Mouse (Mus musculus) hindbrain, embryonic 14.5 days (tissue): ENCODE results near the gene Rab11a. TPM values are rescaled to one million over a fixed set of nuclear protein-coding genes. Genes with fewer than 3 reads are reported as not detected.
"Not testable (repeated sequence)": the region's sequence is repeated elsewhere in the genome, so short reads cannot be mapped to it uniquely, and the experiment has no call there.

ENCODE experiments used
- ATAC-seq: fragments of 200-750 bp; cut with Nextera tagmentation; 2 replicates; pipeline ENCODE4 v1.8.0; 2017; ENCODE audit warnings: moderate number of reproducible peaks, mild to moderate bottlenecking, moderate TSS enrichment, moderate library complexity; ENCODE audit not compliant: low FRiP score
- DNase-seq: peaks from one replicate; pipeline ENCODE4 v3.0.0-alpha.2; 2015; ENCODE audit warnings: low spot score
- H3K27ac ChIP-seq: fragments of 300-500 bp; sonication (generic); 2 replicates; pipeline ENCODE4 v1.5.1; 2014; ENCODE audit warnings: mild to moderate bottlenecking, moderate library complexity
- H3K27me3 ChIP-seq: fragments of 300-500 bp; sonication (generic); 2 replicates; pipeline ENCODE4 v1.6.1; 2014; ENCODE audit warnings: mild to moderate bottlenecking, low read length, mixed read lengths; ENCODE audit not compliant: control insufficient read depth, insufficient read depth
- H3K36me3 ChIP-seq: fragments of 300-500 bp; sonication (generic); replicated peaks from 2 replicates; pipeline ENCODE4 v1.6.1; 2014; ENCODE audit not compliant: control insufficient read depth, insufficient read depth
- H3K4me1 ChIP-seq: fragments of 300-500 bp; sonication (generic); replicated peaks from 2 replicates; pipeline ENCODE4 v1.6.1; 2014; ENCODE audit warnings: antibody characterized with exemption, low read length, mixed read lengths; ENCODE audit not compliant: control insufficient read depth, insufficient read depth
- H3K4me2 ChIP-seq: fragments of 300-500 bp; sonication (generic); replicated peaks from 2 replicates; pipeline ENCODE4 v1.6.1; 2014; ENCODE audit warnings: mild to moderate bottlenecking, moderate library complexity
- H3K4me3 ChIP-seq: fragments of 300-500 bp; sonication (generic); replicated peaks from 2 replicates; pipeline ENCODE4 v1.5.1; 2014; ENCODE audit warnings: mild to moderate bottlenecking, low read length
- H3K9ac ChIP-seq: fragments of 300-500 bp; sonication (generic); 2 replicates; pipeline ENCODE4 v1.6.1; 2014
- H3K9me3 ChIP-seq: fragments of 300-500 bp; sonication (generic); 2 replicates; pipeline ENCODE4 v1.6.1; 2016; ENCODE audit warnings: low read length; ENCODE audit not compliant: control insufficient read depth
- WGBS: fragments of 180-500 bp; shearing (Covaris S2); extraction: QIAGEN DNeasy Blood & Tissue Kit; methylation state at CpG from one replicate; pipeline ENCODE4 v1.1.7; 2014; 5-methylcytosine and 5-hydroxymethylcytosine counted together
- polyA plus RNA-seq: library from polyadenylated mRNA; unstranded; fragments of >200 nt; fragmentation: Nextera tagmentation; extraction: Ambion mirVana; gene quantifications from 2 replicates; pipeline ENCODE4 v1.2.1, GENCODE M21; 2014

The Rab11a gene
- polyA plus RNA-seq, 1 experiment from 2014 or later, result 457 TPM

DNA sequence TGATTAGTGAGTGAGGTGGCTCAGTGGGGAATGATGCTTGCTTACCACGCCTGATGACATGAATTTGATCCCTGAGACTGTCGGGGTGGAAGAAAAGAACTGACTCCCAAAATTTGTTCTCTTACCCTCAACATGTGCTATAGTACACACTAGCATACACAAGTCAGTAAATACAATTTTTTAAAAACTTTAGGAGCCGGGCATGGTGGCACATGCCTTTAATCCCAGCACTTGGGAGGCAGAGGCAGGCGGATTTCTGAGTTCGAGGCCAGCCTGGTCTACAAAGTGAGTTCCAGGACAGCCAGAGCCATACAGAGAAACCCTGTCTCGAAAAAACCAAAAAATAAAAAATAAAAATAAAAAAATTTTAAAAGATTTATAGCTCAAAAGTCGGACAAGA lies 2.6 kb downstream of the Rab11a start:
- not testable (repeated sequence) for H3K27me3 ChIP-seq, ATAC-seq, H3K9ac ChIP-seq, H3K36me3 ChIP-seq, H3K27ac ChIP-seq, H3K4me2 ChIP-seq, H3K4me3 ChIP-seq, DNase-seq, H3K9me3 ChIP-seq, H3K4me1 ChIP-seq
- 92% methylated on average over 7 of the region's 7 CpGs for WGBS

DNA sequence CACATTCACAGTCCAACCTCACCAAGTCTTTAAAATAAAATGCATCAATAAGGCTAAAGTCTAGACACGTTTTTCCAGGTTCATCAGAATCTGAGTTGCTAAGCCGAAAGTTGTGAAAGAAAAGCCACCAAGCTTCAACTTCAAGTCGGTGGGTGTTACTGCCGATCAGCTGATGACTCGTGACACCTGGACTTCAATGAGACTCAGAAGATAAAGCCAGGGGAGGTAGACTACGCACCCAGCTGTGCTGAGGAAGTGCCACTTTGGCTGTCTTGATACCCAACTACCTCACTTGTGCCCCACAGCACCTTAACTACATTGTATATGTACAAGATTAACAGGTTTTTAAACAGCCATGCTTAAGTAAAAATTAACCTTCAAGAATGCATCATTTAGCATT lies 3.4 kb downstream of the Rab11a start:
- Histone ChIP-seq H3K36me3 (no peaks in the 10 kb centered on the region), H3K9me3 (no peaks in the 10 kb centered on the region), H3K9ac (no peak overlapping the region), H3K27ac (no peak overlapping the region), H3K4me1 (peaks cover 7% of the 10 kb centered on the region), H3K27me3 (no peaks in the 10 kb centered on the region), H3K4me3 (no peak overlapping the region), H3K4me2 (no peak overlapping the region)
- ATAC-seq (no peak), DNase-seq (no peak)
- 87% methylated on average over 6 of the region's 6 CpGs for WGBS

DNA sequence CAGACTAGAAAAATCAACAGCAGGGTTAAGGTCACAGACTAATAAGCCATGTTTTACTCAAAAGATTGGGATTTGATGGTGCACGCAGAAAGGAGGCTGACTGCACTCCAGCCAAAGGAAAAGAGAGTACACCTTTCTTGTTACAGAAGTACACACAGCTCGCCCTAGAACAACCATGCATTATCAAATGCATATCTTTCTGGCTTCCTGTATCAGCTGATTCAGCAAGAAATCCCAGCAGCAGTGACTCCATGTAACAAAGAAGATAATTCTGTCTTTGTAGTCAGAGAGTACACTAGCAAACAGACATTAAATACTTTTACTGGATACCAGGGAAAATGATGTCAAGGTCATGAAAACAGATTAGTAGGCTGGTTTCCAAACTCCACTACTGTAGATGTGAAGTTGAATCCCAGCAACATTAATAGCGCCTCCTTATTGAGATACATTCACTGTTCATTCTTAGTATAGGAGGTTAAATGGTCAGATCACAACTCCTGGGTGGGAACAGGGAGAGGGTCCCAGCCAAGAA lies 6.5 kb downstream of the Rab11a start:
- DNase-seq (no peak), ATAC-seq (no peak)
- no peaks in the 10 kb centered on the region for H3K27me3 ChIP-seq
- no peak overlapping the region for H3K4me2 ChIP-seq
- H3K27ac ChIP-seq, result no peak overlapping the region
- H3K9me3 ChIP-seq, result no peaks in the 10 kb centered on the region
- 92% methylated on average over 3 of the region's 3 CpGs for WGBS
- no peak overlapping the region for H3K9ac ChIP-seq
- no peak overlapping the region for H3K4me3 ChIP-seq
- peaks cover 4% of the 10 kb centered on the region for H3K4me1 ChIP-seq
- H3K36me3 ChIP-seq, result peaks cover 21% of the 10 kb centered on the region

DNA sequence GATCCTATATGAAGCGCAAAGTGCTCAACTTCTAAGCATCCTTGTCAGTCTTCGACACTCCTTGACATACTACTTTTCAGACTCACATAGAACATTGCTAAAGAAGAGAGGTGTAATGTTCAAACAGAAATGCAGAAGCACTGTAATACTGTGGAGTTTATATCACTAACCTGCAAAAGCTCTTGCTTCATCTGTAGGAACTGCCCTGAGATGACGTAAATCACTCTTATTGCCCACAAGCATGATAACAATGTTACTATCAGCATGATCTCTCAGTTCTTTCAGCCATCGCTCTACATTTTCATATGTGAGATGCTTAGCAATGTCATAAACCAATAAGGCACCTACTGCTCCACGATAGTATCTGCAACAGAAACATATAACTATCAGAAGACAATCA lies 11.1 kb downstream of the Rab11a start:
- no peak overlapping the region for H3K27ac ChIP-seq
- H3K36me3 ChIP-seq, result peaks cover 50% of the 10 kb centered on the region
- no peak overlapping the region for H3K4me3 ChIP-seq
- 94% methylated on average over 5 of the region's 5 CpGs for WGBS
- DNase-seq (no peak), ATAC-seq (no peak)
- no peak overlapping the region for H3K4me2 ChIP-seq
- H3K9me3 ChIP-seq, result no peaks in the 10 kb centered on the region
- no peaks in the 10 kb centered on the region for H3K27me3 ChIP-seq
- H3K4me1 ChIP-seq, result no peaks in the 10 kb centered on the region
- H3K9ac ChIP-seq, result no peak overlapping the region

DNA sequence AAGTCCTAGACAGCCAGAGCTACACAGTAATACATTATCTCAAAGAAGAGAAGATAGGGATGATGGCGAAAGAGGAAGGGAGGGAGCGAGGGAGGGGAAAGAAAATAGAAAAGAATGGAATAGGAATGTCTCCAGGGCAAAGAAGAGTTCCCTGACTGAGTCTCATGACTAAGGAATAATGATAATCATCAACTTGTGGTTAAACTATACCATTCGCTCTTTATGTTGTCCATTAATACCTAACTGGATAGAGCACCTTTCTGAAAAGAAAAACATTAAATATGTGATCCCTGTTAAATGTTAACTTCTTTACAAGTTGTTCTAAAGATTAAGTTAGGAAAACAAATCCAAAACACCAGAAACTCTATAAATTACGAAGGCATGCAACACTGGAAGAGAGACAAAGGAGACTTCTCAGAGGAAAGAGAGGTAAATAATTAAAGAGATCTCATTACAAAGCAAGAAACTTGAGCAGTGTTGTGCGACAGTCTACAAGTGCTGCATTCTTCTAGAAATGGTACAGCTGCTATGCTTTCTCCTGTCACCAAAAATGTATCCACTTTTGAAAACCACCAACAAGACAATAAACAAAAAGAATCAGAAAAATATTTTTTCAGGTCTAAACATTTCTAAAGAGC lies 17.9 kb downstream of the Rab11a start:
- peaks cover 37% of the 10 kb centered on the region for H3K36me3 ChIP-seq
- H3K27me3 ChIP-seq, result no peaks in the 10 kb centered on the region
- H3K4me1 ChIP-seq, result no peaks in the 10 kb centered on the region
- 64% methylated on average over 5 of the region's 5 CpGs for WGBS
- H3K4me2 ChIP-seq, result no peak overlapping the region
- no peak overlapping the region for H3K27ac ChIP-seq
- DNase-seq (no peak), ATAC-seq (no peak)
- H3K4me3 ChIP-seq, result no peak overlapping the region
- H3K9me3 ChIP-seq, result no peaks in the 10 kb centered on the region
- no peak overlapping the region for H3K9ac ChIP-seq

DNA sequence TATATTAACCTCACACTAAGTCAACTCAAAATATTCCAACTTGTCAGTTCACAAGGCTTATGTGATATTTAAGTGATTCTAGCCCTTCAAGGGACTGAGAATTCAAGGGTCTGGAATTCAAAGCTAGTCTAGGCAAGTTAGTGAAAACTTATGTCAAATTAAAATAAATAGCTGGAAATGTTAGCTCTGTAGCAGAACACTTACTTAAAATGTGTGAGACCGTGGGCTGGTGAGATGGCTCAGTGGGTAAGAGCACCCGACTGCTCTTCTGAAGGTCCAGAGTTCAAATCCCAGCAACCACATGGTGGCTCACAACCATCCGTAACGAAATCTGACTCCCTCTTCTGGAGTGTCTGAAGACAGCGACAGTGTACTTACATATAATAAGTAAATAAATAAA lies 27.3 kb downstream of the Rab11a start:
- H3K4me3 ChIP-seq, H3K4me2 ChIP-seq, H3K9me3 ChIP-seq, H3K27ac ChIP-seq, ATAC-seq, DNase-seq, H3K9ac ChIP-seq, H3K4me1 ChIP-seq, H3K27me3 ChIP-seq: not testable (repeated sequence)
- 98% methylated on average over 3 of the region's 5 CpGs for whole genome bisulfite sequencing
- H3K36me3 ChIP-seq, result peaks cover 48% of the 10 kb centered on the region

DNA sequence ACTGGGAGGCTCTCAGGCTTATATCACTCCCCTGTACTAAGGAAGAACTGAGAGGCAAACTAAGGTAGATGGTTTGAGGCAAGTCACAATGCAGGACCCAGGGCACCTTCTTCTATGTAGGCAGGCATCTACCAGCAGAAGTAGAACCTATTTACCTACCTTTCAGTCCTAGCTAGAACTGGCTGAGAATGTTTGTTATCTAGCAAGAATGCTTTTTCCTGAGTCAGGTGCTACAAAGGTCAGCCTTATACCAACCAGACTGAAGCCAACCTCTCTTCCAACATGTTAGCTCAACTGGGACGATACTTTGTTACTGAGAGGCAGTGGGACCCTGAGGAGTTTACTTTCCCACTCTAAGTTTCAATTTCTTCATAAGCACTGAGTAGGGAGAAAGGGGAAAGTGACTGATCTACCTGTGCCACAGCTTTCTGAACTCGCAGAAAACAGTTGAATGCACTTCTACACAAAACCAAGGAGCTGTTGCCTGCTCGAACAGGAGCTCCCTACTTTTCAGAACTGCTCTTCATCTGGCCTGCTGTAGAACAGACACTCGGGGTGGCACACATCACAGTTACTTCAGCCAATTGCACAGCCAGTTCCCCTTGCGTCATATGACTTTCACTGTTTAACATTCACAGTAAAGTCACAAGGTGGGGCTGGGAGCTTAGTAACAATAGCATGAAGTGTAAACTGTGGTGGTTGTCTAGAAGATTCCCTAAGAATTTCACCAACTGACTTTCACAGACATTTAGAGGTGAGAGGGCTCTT lies 33.3 kb downstream of the Rab11a start:
- DNase-seq (no peak), ATAC-seq (no peak)
- Histone ChIP-seq H3K36me3 (peaks cover 51% of the 10 kb centered on the region), H3K4me2 (no peak overlapping the region), H3K4me3 (no peak overlapping the region), H3K4me1 (no peaks in the 10 kb centered on the region), H3K9me3 (no peaks in the 10 kb centered on the region), H3K9ac (no peak overlapping the region), H3K27me3 (no peaks in the 10 kb centered on the region), H3K27ac (no peak overlapping the region)
- WGBS, result 92% methylated on average over 5 of the region's 5 CpGs

DNA sequence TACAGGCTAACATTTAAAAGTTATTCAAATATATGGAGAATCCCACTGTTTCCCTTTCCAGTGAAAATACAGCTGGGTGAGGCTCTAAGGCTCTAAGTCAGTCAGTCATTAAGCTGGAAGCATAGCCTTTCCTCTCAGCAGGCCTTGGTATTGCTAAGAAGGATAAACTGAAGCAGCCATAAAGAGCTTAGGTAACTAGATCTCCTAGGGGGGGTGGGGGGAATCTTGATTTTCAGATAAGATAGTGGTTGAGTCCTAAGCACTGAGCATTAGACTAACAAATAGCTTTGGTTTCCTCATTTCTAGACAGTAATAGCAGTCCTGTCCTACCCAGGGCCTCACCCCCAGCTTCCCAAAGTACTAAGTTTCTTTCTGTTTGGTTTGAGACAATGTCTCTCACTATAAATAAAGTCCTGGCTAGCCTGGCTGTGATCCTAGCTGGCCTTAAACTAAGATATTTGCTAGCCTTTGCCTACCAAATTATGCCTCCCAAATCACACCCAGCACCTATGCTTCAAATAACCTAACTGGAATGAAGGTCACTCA lies 34.1 kb downstream of the Rab11a start:
- no peak overlapping the region for H3K27ac ChIP-seq
- H3K4me2 ChIP-seq, result no peak overlapping the region
- no peaks in the 10 kb centered on the region for H3K4me1 ChIP-seq
- no peak for DNase-seq
- H3K36me3 ChIP-seq, result peaks cover 51% of the 10 kb centered on the region
- ATAC-seq, result no peak
- H3K4me3 ChIP-seq, result no peak overlapping the region
- H3K27me3 ChIP-seq, result no peaks in the 10 kb centered on the region
- no peak overlapping the region for H3K9ac ChIP-seq
- H3K9me3 ChIP-seq, result no peaks in the 10 kb centered on the region

DNA sequence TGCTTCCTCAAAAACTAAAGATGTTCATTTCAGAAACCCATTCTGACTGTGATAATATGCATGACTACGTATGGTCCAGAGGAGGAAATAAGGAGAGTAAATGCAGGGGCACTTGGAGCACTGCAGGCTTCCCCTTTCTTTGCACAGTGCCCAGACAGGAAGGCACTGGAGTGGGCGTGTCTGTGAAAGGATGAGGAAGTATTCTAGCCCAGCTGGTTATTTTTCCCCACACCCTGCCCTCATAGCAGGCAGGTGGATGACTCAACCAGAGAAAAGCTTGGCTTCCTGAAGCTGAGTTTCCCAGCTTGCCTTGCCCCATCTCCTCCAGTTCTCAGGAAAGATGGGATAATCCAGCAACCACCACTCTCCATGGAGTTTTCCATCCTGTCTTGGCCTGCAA lies 34.6 kb downstream of the Rab11a start:
- 82% methylated on average over 2 of the region's 2 CpGs for WGBS
- H3K4me1 ChIP-seq, result no peaks in the 10 kb centered on the region

More for the DNA sequence above, 34.6 kb downstream of the Rab11a start:
- no peak overlapping the region for H3K9ac ChIP-seq
- H3K27me3 ChIP-seq, result no peaks in the 10 kb centered on the region
- H3K4me3 ChIP-seq, result no peak overlapping the region
- no peak overlapping the region for H3K27ac ChIP-seq
- DNase-seq (no peak), ATAC-seq (no peak)
- H3K9me3 ChIP-seq, result no peaks in the 10 kb centered on the region
- no peak overlapping the region for H3K4me2 ChIP-seq
- H3K36me3 ChIP-seq, result peaks cover 47% of the 10 kb centered on the region
